Mouse (Mus musculus) embryonic fibroblast, embryonic 13.5 days (primary cell): ENCODE results near the gene Caln1.

Experiments used
- CTCF ChIP-seq: IDR thresholded peaks from 2 replicates; pipeline ENCODE4 v1.5.1; 2011; ENCODE audit warnings: mild to moderate bottlenecking, control low read depth, low read length, moderate library complexity, borderline replicate concordance; ENCODE audit not compliant: insufficient read depth
- POLR2A ChIP-seq: IDR thresholded peaks from 2 replicates; pipeline ENCODE4 v1.6.1; 2011; ENCODE audit warnings: low read depth, mild to moderate bottlenecking, control low read depth, low read length, moderate library complexity

- TF ChIP-seq CTCF (no peak), POLR2A (no peak)
Observed at GRCm38 (mm10) chr5:130677895-130678294, 308.6 kb downstream of the Caln1 start.
